Mouse (Mus musculus) cerebellum, adult 9-10 months (tissue): ENCODE measurements around the gene Ap2m1.

Experiments
- DNase-seq: peaks from one replicate; pipeline ENCODE4 v3.0.0; 2022

The Ap2m1 gene

DNA sequence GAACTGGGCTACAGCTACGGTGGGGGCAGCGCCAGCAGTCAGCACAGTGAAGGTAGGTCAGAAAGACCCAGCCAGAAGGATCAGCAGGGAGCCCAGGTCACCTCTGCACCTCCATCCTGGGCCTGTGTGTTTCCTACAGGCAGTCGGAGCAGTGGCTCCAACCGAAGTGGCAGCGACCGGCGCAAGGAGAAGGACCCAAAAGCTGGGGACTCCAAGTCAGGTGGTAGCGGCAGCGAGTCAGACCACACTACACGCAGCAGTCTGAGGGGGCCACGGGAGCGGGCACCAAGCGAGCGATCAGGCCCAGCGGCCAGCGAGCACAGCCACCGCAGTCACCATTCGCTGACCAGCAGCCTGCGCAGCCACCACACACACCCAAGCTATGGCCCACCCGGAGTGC lies 4.3 kb upstream of the Ap2m1 start:
- no peak for DNase-seq

- DNase-seq = no peak
Measured at GRCm38 (mm10) chr16:20534617-20535295, 522 bp upstream of the Ap2m1 start.

DNA sequence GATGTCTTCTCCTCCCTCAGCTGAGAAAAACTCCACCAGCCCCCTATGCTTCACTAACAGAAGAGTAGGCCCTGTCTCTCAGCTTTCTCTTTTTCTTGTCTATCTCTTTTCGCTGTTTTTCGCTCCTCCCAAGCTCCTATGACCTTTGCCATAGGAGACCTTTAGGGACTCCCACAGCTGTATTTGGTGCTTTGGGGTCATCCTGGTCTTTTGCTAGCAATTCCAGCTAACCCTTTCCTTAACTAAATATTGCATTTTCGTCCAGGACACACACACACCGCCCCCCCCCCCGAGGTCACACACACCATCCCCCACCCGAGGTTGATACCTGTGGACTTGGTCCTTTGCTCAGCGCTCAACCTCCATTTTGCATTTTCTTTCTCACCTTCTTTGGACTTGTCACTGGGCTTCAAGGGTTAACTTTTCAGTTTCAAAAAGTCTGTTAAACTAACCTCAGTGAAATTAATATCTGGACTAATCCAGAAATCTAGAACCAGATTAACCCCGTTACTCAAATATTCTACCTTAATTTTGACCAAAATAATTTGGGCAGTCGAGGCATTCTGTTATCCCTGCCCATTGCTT lies 895 bp downstream of the Ap2m1 start:
- no peak for DNase-seq

GRCm38 (mm10) chr16:20537071-20537471 lies 1.8 kb downstream of the Ap2m1 start:
- no peak for DNase-seq

- DNase-seq = no peak
Measured at GRCm38 (mm10) chr16:20537601-20538320, 2.5 kb downstream of the Ap2m1 start.

DNA sequence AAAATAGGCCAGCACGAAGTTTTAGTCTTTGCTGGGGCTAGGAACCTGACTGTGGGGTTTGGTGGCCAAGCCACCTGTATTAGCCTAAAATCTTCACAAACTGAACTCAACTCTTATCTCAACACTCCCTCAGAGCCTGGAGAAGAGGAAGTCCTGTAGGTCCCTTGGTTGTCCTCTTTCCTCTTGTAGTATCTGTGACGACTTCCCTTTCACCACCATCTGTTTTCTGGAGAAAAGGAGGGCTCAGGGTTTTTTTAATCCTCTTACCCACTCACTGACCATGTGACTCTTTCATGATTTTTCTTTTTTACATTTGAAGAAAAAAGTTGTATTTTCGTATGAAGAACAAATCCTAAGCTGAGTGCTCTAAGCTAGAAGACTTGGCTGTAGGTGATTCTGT lies 4.4 kb downstream of the Ap2m1 start:
- DNase-seq = no peak

DNA sequence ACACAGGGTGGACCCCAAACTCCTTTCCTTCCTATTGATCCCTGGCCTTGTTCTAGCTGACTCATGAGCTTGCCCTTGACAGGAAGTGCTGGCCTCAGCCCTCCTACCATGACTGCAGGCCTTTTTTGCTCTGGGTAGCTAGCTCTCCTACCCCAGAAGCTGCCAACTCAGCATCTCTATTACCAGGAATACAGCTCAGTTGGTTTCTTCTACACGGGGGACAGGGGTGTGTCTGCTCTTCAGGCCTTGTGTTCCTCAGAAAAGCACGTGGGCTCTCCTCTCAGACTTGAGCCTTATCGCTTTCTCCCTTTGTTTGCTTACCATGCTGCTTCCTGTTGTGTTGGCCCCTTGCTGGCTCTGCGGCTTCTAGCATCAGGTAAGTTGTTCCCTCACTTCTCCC lies 5.2 kb downstream of the Ap2m1 start:
- no peak for DNase-seq

GRCm38 (mm10) chr16:20545696-20546095 lies 10.4 kb downstream of the Ap2m1 start:
- DNase-seq = no peak

GRCm38 (mm10) chr16:20547423-20547822 lies 12.1 kb downstream of the Ap2m1 start:
- DNase-seq = no peak

DNA sequence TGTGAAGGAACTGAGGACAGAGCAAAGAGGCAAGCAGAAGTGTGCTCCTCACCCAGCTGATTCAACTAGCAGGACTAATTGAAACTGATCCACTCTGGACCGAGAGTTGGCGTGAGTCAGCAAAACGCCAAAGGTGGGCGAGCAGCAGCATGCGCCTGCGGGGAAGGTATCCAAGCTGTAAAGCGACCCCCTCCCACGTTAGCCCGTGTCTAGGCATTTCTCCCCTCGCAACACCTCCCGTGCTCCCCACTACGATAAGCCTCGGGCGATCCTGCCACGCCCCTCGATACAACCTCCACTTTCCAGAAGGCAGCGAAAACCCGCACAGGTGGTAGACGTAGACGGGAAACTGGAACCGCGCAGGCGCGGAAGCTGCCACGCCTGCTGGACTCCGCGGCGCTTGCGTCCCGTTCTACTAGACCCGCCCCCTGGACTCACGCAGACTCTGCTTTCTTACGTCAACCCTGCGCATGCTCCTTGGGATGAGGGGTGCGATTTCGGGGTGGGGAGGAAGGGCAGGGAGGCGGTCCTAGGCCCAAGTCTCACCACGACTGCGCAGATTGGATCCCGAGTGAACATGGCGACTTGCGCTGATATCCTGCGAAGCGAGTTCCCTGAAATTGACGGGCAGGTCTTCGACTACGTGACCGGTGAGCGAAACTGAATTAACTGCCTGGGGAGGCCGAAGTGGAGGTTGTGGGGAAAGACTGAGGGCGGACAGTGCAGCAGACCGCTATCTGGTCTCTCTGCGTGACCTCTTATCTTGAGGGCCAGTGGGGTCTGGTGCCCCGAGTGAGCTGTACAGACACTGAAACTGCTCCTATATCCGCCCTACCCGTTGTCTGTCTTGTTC lies 13.0 kb downstream of the Ap2m1 start, which contains the start of gene Abcf3:
Gene Abcf3, plus strand, starts transcription at position 482 of the 853 bp plus-strand sequence.
- DNase-seq = peak; percentile 99

DNA sequence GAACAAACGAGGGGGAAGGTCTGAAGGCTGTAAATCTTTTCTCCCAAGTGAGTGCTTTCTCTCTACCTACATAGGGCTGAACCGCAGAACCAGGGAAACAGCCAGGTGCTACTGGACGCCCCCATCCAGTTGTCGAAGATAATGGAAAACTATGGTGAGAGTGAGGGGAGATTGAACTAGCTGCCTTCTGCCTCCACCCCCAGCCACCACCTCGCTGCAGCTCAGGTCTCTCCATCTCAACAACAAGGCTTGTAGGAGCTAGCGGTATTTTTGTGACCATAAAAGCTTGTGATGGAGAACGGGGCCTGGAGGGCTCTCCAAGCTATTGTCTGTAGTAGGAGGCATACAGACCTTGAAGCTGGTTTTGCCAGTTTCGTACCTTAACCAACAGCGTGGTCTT lies 13.9 kb downstream of the Ap2m1 start:
- DNase-seq = no peak

DNA sequence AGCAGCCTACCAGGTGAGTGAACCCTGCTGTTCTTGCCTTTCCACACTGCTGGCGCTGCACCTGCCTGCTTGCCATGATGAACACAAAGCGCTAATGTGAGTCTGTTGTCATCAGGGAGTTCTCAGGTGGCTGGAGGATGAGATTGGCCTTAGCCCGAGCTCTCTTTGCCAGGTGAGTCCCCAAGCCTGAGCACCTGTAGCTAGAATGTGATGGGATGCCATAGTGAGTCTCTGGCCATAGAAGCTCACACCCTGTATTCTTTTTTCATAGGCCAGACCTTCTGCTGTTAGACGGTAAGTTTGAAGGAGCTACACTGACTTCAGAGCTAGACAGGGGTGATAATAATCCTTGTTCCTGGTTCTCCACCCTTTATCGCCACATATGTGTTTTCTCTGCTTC lies 16.4 kb downstream of the Ap2m1 start:
- no peak for DNase-seq

- DNase-seq = no peak
Measured at GRCm38 (mm10) chr16:20552594-20552993, 17.3 kb downstream of the Ap2m1 start.

GRCm38 (mm10) chr16:20555000-20555399 lies 19.7 kb downstream of the Ap2m1 start:
- DNase-seq = no peak

GRCm38 (mm10) chr16:20557381-20557780 lies 22.1 kb downstream of the Ap2m1 start:
- no peak for DNase-seq

DNA sequence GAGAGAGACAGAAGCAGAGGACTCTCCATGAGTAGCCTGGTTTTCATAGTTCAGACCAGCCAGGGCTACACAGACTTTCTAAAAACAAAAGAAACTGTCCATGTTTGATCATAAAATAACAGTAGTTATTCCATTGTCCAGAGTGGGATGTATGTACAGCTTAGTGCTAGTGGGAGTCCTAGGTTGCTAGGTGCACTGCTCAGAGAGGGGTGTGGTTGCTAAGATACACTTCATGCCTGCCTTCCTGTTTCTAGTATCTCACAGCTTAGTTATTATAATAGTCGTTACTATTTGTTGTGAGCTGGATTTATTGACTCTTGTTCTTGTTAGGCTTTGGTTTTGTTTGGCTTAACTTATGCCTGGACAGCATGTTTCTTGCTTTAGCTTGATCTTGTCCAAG lies 29.8 kb downstream of the Ap2m1 start:
- no peak for DNase-seq

- DNase-seq = peak; percentile 38
Measured at GRCm38 (mm10) chr16:20589366-20589938, 54.2 kb downstream of the Ap2m1 start, which contains the start of gene Vwa5b2. TSS of gene Vwa5b2 (plus strand) at chr16:20589471.

GRCm38 (mm10) chr16:20589939-20590679 lies 54.8 kb downstream of the Ap2m1 start:
- DNase-seq = peak; percentile 50

DNA sequence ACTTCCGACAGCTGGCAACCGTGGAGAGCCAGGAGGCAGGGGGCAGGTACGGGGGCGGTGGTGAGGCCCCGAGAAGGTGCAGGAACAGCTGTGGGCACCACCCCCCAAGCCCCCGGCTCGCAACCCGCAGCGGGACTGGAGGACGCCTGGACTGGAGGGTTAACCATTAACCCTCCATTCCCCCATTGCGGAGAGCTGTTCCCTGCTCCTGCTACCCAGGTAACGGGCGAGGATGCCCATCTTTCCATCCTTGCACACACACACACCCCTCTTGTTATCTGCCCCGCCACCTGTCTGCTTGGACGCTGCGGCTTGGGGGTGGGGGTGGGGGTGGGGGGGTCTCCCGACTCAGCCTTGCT lies 55.4 kb downstream of the Ap2m1 start:
- no peak for DNase-seq

- DNase-seq = no peak
Measured at GRCm38 (mm10) chr16:20591076-20591705, 55.9 kb downstream of the Ap2m1 start.
